Mouse (Mus musculus): ENCODE results near the gene Rab20. TPM values are rescaled to one million over a fixed set of nuclear protein-coding genes. Genes with fewer than 3 reads are reported as not detected.

The Rab20 gene
- polyA plus RNA-seq, 1 experiment from 2014 or later: 0.93 TPM

DNA sequence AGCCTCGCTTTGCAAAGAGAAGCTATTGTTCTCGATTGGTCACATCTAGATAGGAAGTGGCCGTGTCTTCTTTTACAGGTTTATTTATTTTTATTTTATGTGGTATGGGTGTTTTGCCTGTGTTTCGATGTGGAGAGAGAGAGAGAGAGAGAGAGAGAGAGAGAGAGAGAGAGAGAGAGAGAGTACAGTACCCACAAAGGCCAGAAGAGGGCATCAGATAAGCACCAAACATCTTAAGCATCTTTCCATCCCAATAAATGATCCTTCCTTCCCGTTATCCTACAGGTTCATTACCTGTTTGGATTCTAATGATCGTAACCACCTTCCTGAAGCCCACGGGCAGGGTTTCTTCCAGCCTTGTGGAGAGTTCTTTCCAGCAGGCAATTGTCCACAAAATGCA, 55.4 kb downstream of the Rab20 start:
- ATAC-seq (ENCODE audit: insufficient number of reproducible peaks, insufficient read depth, low FRiP score, low TSS enrichment, low read depth): no peak
- H3K4me2 ChIP-seq: no peak overlapping the region
- no peak overlapping the region for H3K4me3 ChIP-seq (replicated peaks)
- H3K27me3 ChIP-seq: no peaks in the 10 kb centered on the region
- H3K4me1 ChIP-seq (replicated peaks): no peaks in the 10 kb centered on the region
- peaks cover 46% of the 10 kb centered on the region for H3K36me3 ChIP-seq
- H3K27ac ChIP-seq: no peak overlapping the region
- WGBS: 65% methylated on average over 7 of the region's 7 CpGs
- no peaks in the 10 kb centered on the region for H3K9me3 ChIP-seq
- no peak overlapping the region for H3K9ac ChIP-seq (replicated peaks)

- Histone ChIP-seq H3K4me1 (replicated peaks) (no peaks in the 10 kb centered on the region), H3K27ac (no peak overlapping the region), H3K9me3 (no peaks in the 10 kb centered on the region), H3K4me2 (no peak overlapping the region), H3K9ac (replicated peaks) (no peak overlapping the region), H3K27me3 (no peaks in the 10 kb centered on the region), H3K4me3 (replicated peaks) (no peak overlapping the region), H3K36me3 (peaks cover 36% of the 10 kb centered on the region)
- WGBS: 78% methylated on average over 6 of the region's 6 CpGs
- no peak for ATAC-seq (ENCODE audit: insufficient number of reproducible peaks, insufficient read depth, low FRiP score, low TSS enrichment, low read depth)
Measured at GRCm38 (mm10) chr8:11421968-11422367, 56.5 kb downstream of the Rab20 start.

DNA sequence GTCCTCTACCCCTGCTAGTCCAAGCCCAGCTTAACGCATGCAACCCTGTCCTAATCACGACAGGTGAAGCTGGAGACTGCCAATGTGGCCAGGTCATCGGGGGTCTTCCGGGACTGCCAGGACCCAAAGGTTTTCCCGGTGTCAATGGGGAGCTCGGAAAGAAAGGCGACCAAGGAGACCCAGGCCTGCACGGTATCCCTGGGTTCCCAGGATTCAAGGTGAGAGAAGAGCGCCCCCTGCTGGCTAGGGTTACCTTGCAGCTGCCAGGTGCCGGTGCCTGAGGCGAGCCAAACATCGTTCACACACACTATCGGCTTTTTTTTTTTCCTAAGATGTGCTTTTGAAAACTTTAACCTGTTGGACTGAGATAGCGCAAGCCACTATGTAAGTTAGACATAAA, 57.4 kb downstream of the Rab20 start:
- Histone ChIP-seq H3K27ac (no peak overlapping the region), H3K9ac (replicated peaks) (no peak overlapping the region)

GRCm38 (mm10) chr8:11419645-11420044, 58.9 kb downstream of the Rab20 start:
- ATAC-seq (ENCODE audit: insufficient number of reproducible peaks, insufficient read depth, low FRiP score, low TSS enrichment, low read depth): no peak
- WGBS: 10% methylated on average over 2 of the region's 2 CpGs
- H3K27ac ChIP-seq: no peak overlapping the region

More for the DNA sequence above, 57.4 kb downstream of the Rab20 start:
- H3K36me3 ChIP-seq: peaks cover 34% of the 10 kb centered on the region
- no peaks in the 10 kb centered on the region for H3K27me3 ChIP-seq
- H3K4me1 ChIP-seq (replicated peaks): no peaks in the 10 kb centered on the region
- H3K9me3 ChIP-seq: no peaks in the 10 kb centered on the region
- H3K4me2 ChIP-seq: no peak overlapping the region
- H3K4me3 ChIP-seq (replicated peaks): no peak overlapping the region
- no peak for ATAC-seq (ENCODE audit: insufficient number of reproducible peaks, insufficient read depth, low FRiP score, low TSS enrichment, low read depth)
- WGBS: 54% methylated on average over 14 of the region's 14 CpGs

GRCm38 (mm10) chr8:11419232-11419631, 59.3 kb downstream of the Rab20 start:
- 42% methylated on average over 6 of the region's 6 CpGs for WGBS
- Histone ChIP-seq H3K9me3 (no peaks in the 10 kb centered on the region), H3K27ac (no peak overlapping the region), H3K9ac (replicated peaks) (no peak overlapping the region), H3K27me3 (no peaks in the 10 kb centered on the region), H3K36me3 (peaks cover 30% of the 10 kb centered on the region), H3K4me3 (replicated peaks) (no peak overlapping the region), H3K4me2 (no peak overlapping the region), H3K4me1 (replicated peaks) (no peaks in the 10 kb centered on the region)
- no peak for ATAC-seq (ENCODE audit: insufficient number of reproducible peaks, insufficient read depth, low FRiP score, low TSS enrichment, low read depth)

More at GRCm38 (mm10) chr8:11419645-11420044, 58.9 kb downstream of the Rab20 start:
- no peaks in the 10 kb centered on the region for H3K4me1 ChIP-seq (replicated peaks)
- no peak overlapping the region for H3K4me2 ChIP-seq
- H3K27me3 ChIP-seq: no peaks in the 10 kb centered on the region
- H3K9ac ChIP-seq (replicated peaks): no peak overlapping the region
- H3K36me3 ChIP-seq: peaks cover 33% of the 10 kb centered on the region
- no peaks in the 10 kb centered on the region for H3K9me3 ChIP-seq
- H3K4me3 ChIP-seq (replicated peaks): no peak overlapping the region

DNA sequence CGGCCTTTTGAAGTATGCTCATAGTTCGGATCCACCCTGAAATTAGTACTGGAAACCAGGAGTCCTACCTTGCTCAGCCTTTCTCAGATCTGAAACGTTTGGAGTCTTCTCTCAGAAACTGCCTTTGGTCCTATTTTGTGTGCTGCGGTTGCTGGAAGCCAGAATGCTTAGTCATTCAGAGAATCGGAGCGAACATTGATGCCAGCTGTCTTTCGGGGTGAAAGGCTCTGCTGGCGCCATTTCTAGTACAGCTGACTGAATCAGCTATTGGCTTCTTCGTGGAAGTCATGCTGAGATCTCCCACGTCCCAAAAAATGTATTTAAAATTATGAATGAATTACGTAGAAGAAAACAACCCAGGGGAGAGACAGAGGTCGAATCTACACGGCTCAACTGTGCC, 60.7 kb downstream of the Rab20 start:
- Histone ChIP-seq H3K9ac (replicated peaks) (no peak overlapping the region), H3K4me2 (no peak overlapping the region), H3K4me1 (replicated peaks) (no peaks in the 10 kb centered on the region), H3K27ac (no peak overlapping the region), H3K36me3 (peaks cover 31% of the 10 kb centered on the region), H3K9me3 (no peaks in the 10 kb centered on the region), H3K27me3 (no peaks in the 10 kb centered on the region), H3K4me3 (replicated peaks) (no peak overlapping the region)
- WGBS: 87% methylated on average over 13 of the region's 13 CpGs
- no peak for ATAC-seq (ENCODE audit: insufficient number of reproducible peaks, insufficient read depth, low FRiP score, low TSS enrichment, low read depth)

GRCm38 (mm10) chr8:11415089-11415488, 63.4 kb downstream of the Rab20 start:
- 87% methylated on average over 10 of the region's 10 CpGs for WGBS
- H3K36me3 ChIP-seq: peaks cover 33% of the 10 kb centered on the region
- no peak overlapping the region for H3K4me3 ChIP-seq (replicated peaks)
- H3K27me3 ChIP-seq: no peaks in the 10 kb centered on the region
- no peak overlapping the region for H3K4me2 ChIP-seq
- no peak overlapping the region for H3K27ac ChIP-seq
- no peak for ATAC-seq (ENCODE audit: insufficient number of reproducible peaks, insufficient read depth, low FRiP score, low TSS enrichment, low read depth)
- no peak overlapping the region for H3K9ac ChIP-seq (replicated peaks)
- peaks cover 18% of the 10 kb centered on the region for H3K4me1 ChIP-seq (replicated peaks)
- H3K9me3 ChIP-seq: no peaks in the 10 kb centered on the region

GRCm38 (mm10) chr8:11414304-11414703, 64.2 kb downstream of the Rab20 start:
- ATAC-seq (ENCODE audit: insufficient number of reproducible peaks, insufficient read depth, low FRiP score, low TSS enrichment, low read depth): no peak
- H3K9me3 ChIP-seq: no peaks in the 10 kb centered on the region
- no peaks in the 10 kb centered on the region for H3K27me3 ChIP-seq
- no peak overlapping the region for H3K4me2 ChIP-seq
- WGBS: 69% methylated on average over 8 of the region's 8 CpGs
- peaks cover 40% of the 10 kb centered on the region for H3K36me3 ChIP-seq
- no peak overlapping the region for H3K9ac ChIP-seq (replicated peaks)
- H3K27ac ChIP-seq: no peak overlapping the region
- H3K4me3 ChIP-seq (replicated peaks): no peak overlapping the region
- peaks cover 18% of the 10 kb centered on the region for H3K4me1 ChIP-seq (replicated peaks)

GRCm38 (mm10) chr8:11412450-11412849, 66.1 kb downstream of the Rab20 start:
- Histone ChIP-seq H3K4me1 (replicated peaks) (peaks cover 18% of the 10 kb centered on the region), H3K27me3 (no peaks in the 10 kb centered on the region), H3K4me2 (no peak overlapping the region), H3K4me3 (replicated peaks) (no peak overlapping the region), H3K27ac (peak overlapping the region; percentile 72), H3K36me3 (peaks cover 56% of the 10 kb centered on the region), H3K9ac (replicated peaks) (0 out of 2 replicates have a peak overlapping the region, but pooled peaks have one; percentile 5), H3K9me3 (no peaks in the 10 kb centered on the region)
- no peak for ATAC-seq (ENCODE audit: insufficient number of reproducible peaks, insufficient read depth, low FRiP score, low TSS enrichment, low read depth)
- 76% methylated on average over 5 of the region's 5 CpGs for WGBS

DNA sequence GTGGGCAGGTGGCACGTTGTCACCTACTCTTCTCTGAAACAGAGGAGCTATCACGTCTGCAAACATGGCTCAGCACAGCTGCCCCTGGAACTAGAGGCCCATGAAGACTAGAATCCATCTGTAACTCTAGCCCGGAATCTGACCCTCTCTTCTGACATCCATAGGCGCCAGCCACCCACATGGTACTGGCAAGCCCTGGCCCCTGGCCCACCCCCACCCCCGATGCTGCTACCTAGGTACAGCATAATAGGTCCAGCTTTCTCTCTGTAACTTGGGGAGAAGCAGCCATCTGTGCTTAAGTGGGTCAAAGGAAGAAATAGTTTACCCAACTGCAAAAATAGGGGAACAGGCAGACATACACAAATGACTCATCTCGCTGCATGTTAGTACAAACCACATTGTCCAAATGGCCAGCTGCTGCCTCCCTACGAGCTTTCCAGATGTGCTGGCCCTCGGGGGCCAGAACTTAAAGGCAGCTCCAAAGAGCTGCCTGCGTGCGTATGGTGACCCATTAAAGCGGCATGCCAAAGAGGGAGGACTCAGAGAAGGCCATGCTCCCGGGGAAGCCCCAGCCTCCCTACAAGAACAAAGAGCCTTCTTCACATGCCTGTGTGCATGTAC, 66.9 kb downstream of the Rab20 start:
- Histone ChIP-seq H3K4me3 (replicated peaks) (no peak overlapping the region), H3K27ac (peak overlapping the region; percentile 72), H3K9me3 (no peaks in the 10 kb centered on the region), H3K4me2 (no peak overlapping the region), H3K9ac (replicated peaks) (no peak overlapping the region), H3K27me3 (no peaks in the 10 kb centered on the region), H3K36me3 (peaks cover 64% of the 10 kb centered on the region), H3K4me1 (replicated peaks) (peaks cover 18% of the 10 kb centered on the region)
- 43% methylated on average over 12 of the region's 12 CpGs for WGBS
- peak; percentile 24; the same call in 1 of the 2 replicates for ATAC-seq (ENCODE audit: insufficient number of reproducible peaks, insufficient read depth, low FRiP score, low TSS enrichment, low read depth)

- peaks cover 60% of the 10 kb centered on the region for H3K36me3 ChIP-seq
- 39% methylated on average over 13 of the region's 13 CpGs for WGBS
Measured at GRCm38 (mm10) chr8:11405722-11406481, 72.6 kb downstream of the Rab20 start.

More at GRCm38 (mm10) chr8:11405722-11406481, 72.6 kb downstream of the Rab20 start:
- peak; percentile 12; the same call in 1 of the 2 replicates for ATAC-seq (ENCODE audit: insufficient number of reproducible peaks, insufficient read depth, low FRiP score, low TSS enrichment, low read depth)
- Histone ChIP-seq H3K4me1 (replicated peaks) (peaks cover 13% of the 10 kb centered on the region), H3K4me3 (replicated peaks) (no peak overlapping the region), H3K9me3 (no peaks in the 10 kb centered on the region), H3K27ac (peak overlapping the region; percentile 53; the same call in 1 of the 2 replicates), H3K27me3 (no peaks in the 10 kb centered on the region), H3K4me2 (no peak overlapping the region), H3K9ac (replicated peaks) (no peak overlapping the region)

Measured in limb, embryonic 12.5 days (tissue).